In the genomic region with DNA sequence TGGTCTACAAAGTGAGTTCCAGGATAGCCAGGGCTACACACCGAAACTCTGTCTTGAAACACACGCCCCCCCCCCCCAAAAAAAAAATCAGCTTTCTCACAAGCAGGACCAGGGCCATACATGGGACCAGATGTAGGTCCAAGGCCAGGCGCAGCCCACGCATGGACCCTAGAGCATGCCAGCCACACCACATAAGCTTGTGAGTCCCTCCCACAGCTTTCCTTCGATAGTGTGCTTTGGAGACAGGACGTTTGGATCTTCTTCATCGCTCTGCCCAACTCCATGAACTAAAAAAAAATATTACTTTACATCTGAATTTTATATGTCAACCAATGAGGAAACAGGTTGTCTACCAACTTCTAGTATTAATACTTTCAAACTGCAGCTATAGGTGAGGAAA, we compare ENCODE assay signal across 8 mouse cellular contexts. TPM values are rescaled to one million over a fixed set of nuclear protein-coding genes. Genes with fewer than 3 reads are reported as not detected.
DNase-seq lines count a peak whose midpoint lies in the region; ATAC-seq lines count a peak whose summit lies in the region.
"Had no signal": no experiment of that assay in that cellular context is flagged by ENCODE, and none has a peak within 500 bp of the region (broad histone marks: within the 10 kb centered on the region; RNA-seq: fewer than 3 reads in every experiment).

No protein-coding gene starts in this region.

- 73% methylated on average over 7 of the region's 7 CpGs for WGBS in liver, embryonic 11.5 days
- 76% methylated on average over 7 of the region's 7 CpGs for WGBS in forebrain, embryonic 14.5 days
- WGBS in limb, embryonic 11.5 days, result 83% methylated on average over 7 of the region's 7 CpGs
- 80% methylated on average over 7 of the region's 7 CpGs for WGBS in neural tube, embryonic 14.5 days

- H3K9me3 ChIP-seq in liver, embryonic 11.5 days (ENCODE audit: control insufficient read depth, low read length), result no peaks in the 10 kb centered on the region
- H3K9me3 ChIP-seq in forebrain, embryonic 14.5 days (replicated peaks; ENCODE audit: control insufficient read depth, low read length), result no peaks in the 10 kb centered on the region
- H3K9me3 ChIP-seq in limb, embryonic 11.5 days (ENCODE audit: control insufficient read depth, low read length), result no peaks in the 10 kb centered on the region
- no peaks in the 10 kb centered on the region for H3K9me3 ChIP-seq in neural tube, embryonic 14.5 days (ENCODE audit: control insufficient read depth, low read length)

- no peak overlapping the region for H3K9ac ChIP-seq in liver, embryonic 11.5 days (ENCODE audit: low read depth, low read length)
- peak overlapping the region; percentile 82; the same call in 1 of the 2 replicates for H3K9ac ChIP-seq in forebrain, embryonic 14.5 days (ENCODE audit: low read length)
- H3K9ac ChIP-seq in limb, embryonic 11.5 days (ENCODE audit: low read length), result no peak overlapping the region
- no peak overlapping the region for H3K9ac ChIP-seq in neural tube, embryonic 14.5 days (replicated peaks; ENCODE audit: low read depth, low read length)

- no peak for DNase-seq in liver, embryonic 11.5 days (ENCODE audit: low spot score)
- DNase-seq in liver, result no peak
- DNase-seq in forebrain, embryonic 14.5 days (ENCODE audit: low spot score), result no peak
- DNase-seq in limb, embryonic 11.5 days (ENCODE audit: low spot score), result no peak
- no peak for DNase-seq in lung, postnatal 4 days
- DNase-seq in spleen, postnatal 14 days (ENCODE audit: low spot score in 2 of 2), result no peak

- 0 out of 2 replicates have a peak overlapping the region, but pooled peaks have one; percentile 22 for H3K27ac ChIP-seq in liver, embryonic 11.5 days (ENCODE audit: low read depth, low read length)
- peak overlapping the region; percentile 100 for H3K27ac ChIP-seq in forebrain, embryonic 14.5 days (ENCODE audit: low read depth, low read length)
- H3K27ac ChIP-seq in limb, embryonic 11.5 days (replicated peaks; ENCODE audit: low read depth, low read length), result peak overlapping the region; percentile 94
- peak overlapping the region; percentile 96 for H3K27ac ChIP-seq in neural tube, embryonic 14.5 days (ENCODE audit: low read depth, low read length)

- ATAC-seq in liver, embryonic 11.5 days (replicated peaks; ENCODE audit: low FRiP score), result no peak
- ATAC-seq in forebrain, embryonic 14.5 days, result no peak
- no peak for ATAC-seq in limb, embryonic 11.5 days (ENCODE audit: insufficient number of reproducible peaks, low FRiP score, low TSS enrichment, low read depth)
- ATAC-seq in neural tube, embryonic 14.5 days (ENCODE audit: low read depth), result no peak

- H3K4me3 ChIP-seq in liver, embryonic 11.5 days (ENCODE audit: low read depth, low read length), result no peak overlapping the region
- no peak overlapping the region for H3K4me3 ChIP-seq in forebrain, embryonic 14.5 days (ENCODE audit: low read depth, low read length)
- no peak overlapping the region for H3K4me3 ChIP-seq in limb, embryonic 11.5 days (ENCODE audit: low read depth, low read length)
- no peak overlapping the region for H3K4me3 ChIP-seq in neural tube, embryonic 14.5 days (ENCODE audit: low read depth, low read length)

- no peaks in the 10 kb centered on the region for H3K27me3 ChIP-seq in liver, embryonic 11.5 days (replicated peaks; ENCODE audit: control insufficient read depth, insufficient read depth, low read length)
- H3K27me3 ChIP-seq in forebrain, embryonic 14.5 days (replicated peaks; ENCODE audit: control insufficient read depth, insufficient read depth, low read length), result no peaks in the 10 kb centered on the region
- H3K27me3 ChIP-seq in limb, embryonic 11.5 days (ENCODE audit: control insufficient read depth, insufficient read depth, low read length), result no peaks in the 10 kb centered on the region
- no peaks in the 10 kb centered on the region for H3K27me3 ChIP-seq in neural tube, embryonic 14.5 days (ENCODE audit: control insufficient read depth, insufficient read depth, low read length)

- H3K4me2 ChIP-seq in liver, embryonic 11.5 days, result no peak overlapping the region
- no peak overlapping the region for H3K4me2 ChIP-seq in forebrain, embryonic 14.5 days (ENCODE audit: low read length)
- H3K4me2 ChIP-seq in limb, embryonic 11.5 days (ENCODE audit: low read depth, severe bottlenecking), result no peak overlapping the region
- no peak overlapping the region; the same call in 1 of the 2 replicates for H3K4me2 ChIP-seq in neural tube, embryonic 14.5 days (ENCODE audit: low read depth, low read length)

- no peaks in the 10 kb centered on the region for H3K36me3 ChIP-seq in liver, embryonic 11.5 days (ENCODE audit: control insufficient read depth, insufficient read depth, low read length)
- H3K36me3 ChIP-seq in forebrain, embryonic 14.5 days (ENCODE audit: control insufficient read depth, insufficient read depth, low read length), result no peaks in the 10 kb centered on the region
- H3K36me3 ChIP-seq in limb, embryonic 11.5 days (ENCODE audit: control insufficient read depth, insufficient read depth, low read length), result no peaks in the 10 kb centered on the region
- no peaks in the 10 kb centered on the region for H3K36me3 ChIP-seq in neural tube, embryonic 14.5 days (ENCODE audit: control insufficient read depth, insufficient read depth, low read length)

- peaks cover 34% of the 10 kb centered on the region for H3K4me1 ChIP-seq in liver, embryonic 11.5 days (replicated peaks; ENCODE audit: control insufficient read depth, insufficient read depth, low read length)
- H3K4me1 ChIP-seq in forebrain, embryonic 14.5 days (ENCODE audit: control insufficient read depth, insufficient read depth, low read length), result peaks cover 19% of the 10 kb centered on the region
- peaks cover 10% of the 10 kb centered on the region for H3K4me1 ChIP-seq in limb, embryonic 11.5 days (ENCODE audit: control insufficient read depth, insufficient read depth, low read length)
- peaks cover 16% of the 10 kb centered on the region; the same call in 1 of the 2 replicates for H3K4me1 ChIP-seq in neural tube, embryonic 14.5 days (ENCODE audit: control insufficient read depth, insufficient read depth, low read length)

RNA-seq across cellular contexts. Expression of gene Tex44, which starts 7.2 kb away (rescaled TPM):
- not detected in 2 replicates for polyA plus RNA-seq in liver, embryonic 11.5 days (2014; fragmentation: Nextera tagmentation; extraction: Ambion mirVana)
- polyA plus RNA-seq in forebrain, embryonic 14.5 days (2014; fragmentation: Nextera tagmentation; extraction: Ambion mirVana), result not detected in 2 replicates
- polyA plus RNA-seq in limb, embryonic 11.5 days (2014; fragmentation: Nextera tagmentation; extraction: Ambion mirVana), result not detected in 2 replicates
- polyA plus RNA-seq in neural tube, embryonic 14.5 days (2014; fragmentation: Nextera tagmentation; extraction: Ambion mirVana), result not detected in 2 replicates
- polyA plus RNA-seq: cortical plate, adult 2 months had no signal

RNA-seq across cellular contexts. Expression of gene Nmur1, which starts 7.3 kb away (rescaled TPM):
- polyA plus RNA-seq in liver, embryonic 11.5 days (2014; fragmentation: Nextera tagmentation; extraction: Ambion mirVana), result not detected in 2 replicates
- not detected in 2 replicates for polyA plus RNA-seq in forebrain, embryonic 14.5 days (2014; fragmentation: Nextera tagmentation; extraction: Ambion mirVana)
- 0.12 and 0.40 TPM in 2 replicates for polyA plus RNA-seq in limb, embryonic 11.5 days (2014; fragmentation: Nextera tagmentation; extraction: Ambion mirVana)
- polyA plus RNA-seq in neural tube, embryonic 14.5 days (2014; fragmentation: Nextera tagmentation; extraction: Ambion mirVana), result not detected in 2 replicates

Comparison
In these comparisons a context has a peak if more than half of its experiments do, and no peak if none do; other contexts are left out.
1. H3K27ac ChIP-seq: peak in every context shown above with its lines; median percentile 100 in forebrain, embryonic 14.5 days; 96 in neural tube, embryonic 14.5 days; 94 in limb, embryonic 11.5 days; 22 in liver, embryonic 11.5 days.